Mouse (Mus musculus) CH12.LX (cell line): ENCODE data around the gene Coq8a. TPM values are rescaled to one million over a fixed set of nuclear protein-coding genes. Genes with fewer than 3 reads are reported as not detected.

Experiments
- DNase-seq: peaks from one replicate; pipeline ENCODE4 v3.0.0-alpha.2; 2013; ENCODE audit errors: extremely low read depth
- H3K27ac ChIP-seq: 2 replicates; pipeline ENCODE4 v1.5.1; 2012; ENCODE audit warnings: low read depth, mild to moderate bottlenecking, control low read depth, moderate library complexity; ENCODE audit not compliant: insufficient read depth
- H3K27me3 ChIP-seq: replicated peaks from 2 replicates; pipeline ENCODE3; 2012; ENCODE audit warnings: inconsistent platforms
- H3K36me3 ChIP-seq, 2 experiments: replicated peaks in 1 of 2; 2 replicates each; pipeline versions ENCODE3 to v1.6.1; 2012; ENCODE audit warnings: inconsistent platforms in 1 of 2, low read length in 1 of 2, mild to moderate bottlenecking in 1 of 2, mixed read lengths in 1 of 2, moderate library complexity in 1 of 2; ENCODE audit not compliant: control insufficient read depth in 1 of 2, insufficient read depth in 1 of 2
- H3K4me1 ChIP-seq, 2 experiments: 2 replicates each; pipeline ENCODE4 v1.6.1; 2012; ENCODE audit warnings: inconsistent platforms in 1 of 2, moderate library complexity in 1 of 2; ENCODE audit not compliant: insufficient read depth in 2 of 2, control insufficient read depth in 1 of 2
- H3K4me2 ChIP-seq: 2 replicates; pipeline ENCODE4 v1.6.1; 2012; ENCODE audit warnings: low read depth, mild to moderate bottlenecking, control low read depth; ENCODE audit not compliant: poor library complexity, insufficient read depth, severe bottlenecking
- H3K4me3 ChIP-seq, 3 experiments: fragments of 150-350 bp in 1 of 3; sonication (generic) in 1 of 3; replicated peaks in 1 of 3; 2 replicates each; pipeline versions ENCODE3 to v1.5.1; 2011 to 2012; ENCODE audit warnings: low read depth in 2 of 3, low read length in 2 of 3, mild to moderate bottlenecking in 2 of 3, moderate library complexity in 2 of 3, control low read depth in 1 of 3, improper control_type of control experiment in 1 of 3, inconsistent platforms in 1 of 3, mixed read lengths in 1 of 3; ENCODE audit not compliant: poor library complexity in 1 of 3
- H3K79me2 ChIP-seq: replicated peaks from 2 replicates; pipeline ENCODE4 v1.6.1; 2012; ENCODE audit warnings: mild to moderate bottlenecking, moderate library complexity; ENCODE audit not compliant: control insufficient read depth, poor library complexity, insufficient read depth, severe bottlenecking; ENCODE audit errors: extremely low read depth
- H3K9ac ChIP-seq: 2 replicates; pipeline ENCODE4 v1.6.1; 2012; ENCODE audit warnings: low read depth, mild to moderate bottlenecking, control low read depth, moderate library complexity; ENCODE audit not compliant: insufficient read depth
- H3K9me3 ChIP-seq: replicated peaks from 2 replicates; pipeline ENCODE3; 2012; ENCODE audit warnings: low read length, inconsistent platforms, mixed read lengths
- BHLHE40 ChIP-seq: IDR thresholded peaks from 2 replicates; pipeline ENCODE4 v1.6.1; 2011; ENCODE audit warnings: mild to moderate bottlenecking, low read depth, low read length, improper control_type of control experiment
- CHD1 ChIP-seq: IDR thresholded peaks from 2 replicates; pipeline ENCODE4 v1.6.1; 2012; ENCODE audit warnings: low read depth, low read length, improper control_type of control experiment, inconsistent platforms
- CHD2 ChIP-seq: IDR thresholded peaks from 2 replicates; pipeline ENCODE4 v1.6.1; 2011; ENCODE audit warnings: low read length, improper control_type of control experiment
- ELF1 ChIP-seq: IDR thresholded peaks from 2 replicates; pipeline ENCODE4 v1.6.1; 2014; ENCODE audit warnings: low read depth, mild to moderate bottlenecking, inconsistent platforms, low read length, improper control_type of control experiment
- ETS1 ChIP-seq: conservative IDR thresholded peaks from 2 replicates; pipeline ENCODE4 v1.6.1; 2012; ENCODE audit warnings: low read depth, mild to moderate bottlenecking, inconsistent platforms, low read length, improper control_type of control experiment, moderate library complexity
- GABPA ChIP-seq: IDR thresholded peaks from 2 replicates; pipeline ENCODE4 v1.6.1; 2012; ENCODE audit warnings: low read depth, low read length, improper control_type of control experiment, inconsistent platforms; ENCODE audit not compliant: insufficient replicate concordance
- JUND ChIP-seq: conservative IDR thresholded peaks from 2 replicates; pipeline ENCODE4 v1.6.1; 2011; ENCODE audit warnings: low read depth, low read length, improper control_type of control experiment
- MAFK ChIP-seq: IDR thresholded peaks from 2 replicates; pipeline ENCODE4 v1.6.1; 2011; ENCODE audit warnings: low read length, improper control_type of control experiment; ENCODE audit not compliant: insufficient replicate concordance
- MEF2A ChIP-seq: IDR thresholded peaks from 2 replicates; pipeline ENCODE4 v1.6.1; 2014; ENCODE audit warnings: low read depth, mild to moderate bottlenecking, inconsistent platforms, low read length, improper control_type of control experiment, borderline replicate concordance
- MXI1 ChIP-seq: IDR thresholded peaks from 2 replicates; pipeline ENCODE4 v1.6.1; 2011; ENCODE audit warnings: mild to moderate bottlenecking, low read depth, low read length, improper control_type of control experiment
- MYC ChIP-seq: IDR thresholded peaks from 2 replicates; pipeline ENCODE4 v1.6.1; 2011; ENCODE audit warnings: low read depth, mild to moderate bottlenecking, improper control_type of control experiment, low read length
- NELFE ChIP-seq: IDR thresholded peaks from 2 replicates; pipeline ENCODE4 v1.6.1; 2011; ENCODE audit warnings: low read depth, low read length, improper control_type of control experiment
- NRF1 ChIP-seq: IDR thresholded peaks from 2 replicates; pipeline ENCODE4 v1.6.1; 2014; ENCODE audit warnings: low read depth, mild to moderate bottlenecking, inconsistent platforms, low read length, improper control_type of control experiment, moderate library complexity
- RAD21 ChIP-seq: IDR thresholded peaks from 2 replicates; pipeline ENCODE4 v1.6.1; 2011; ENCODE audit warnings: low read depth, mild to moderate bottlenecking, low read length, improper control_type of control experiment, moderate library complexity
- SMC3 ChIP-seq: IDR thresholded peaks from 2 replicates; pipeline ENCODE4 v1.6.1; 2011; ENCODE audit warnings: low read depth, low read length, improper control_type of control experiment
- TBP ChIP-seq: conservative IDR thresholded peaks from 2 replicates; pipeline ENCODE4 v1.6.1; 2011; ENCODE audit warnings: low read depth, low read length, improper control_type of control experiment
- UBTF ChIP-seq: IDR thresholded peaks from 2 replicates; pipeline ENCODE4 v1.6.1; 2012; ENCODE audit warnings: low read depth, mild to moderate bottlenecking, inconsistent platforms, low read length, improper control_type of control experiment, moderate library complexity
- USF2 ChIP-seq: conservative IDR thresholded peaks from 2 replicates; pipeline ENCODE4 v1.6.1; 2011; ENCODE audit warnings: low read depth, low read length, improper control_type of control experiment
- dilution Hi-C: fragments of 300-500 bp; cut with MboI; formaldehyde crosslinking; loops from 2 replicates; pipeline ENCODE4 v1.14.3; 2020; ENCODE audit warnings: low sequenced_read_pairs; ENCODE audit not compliant: extremely low pct_unique_long_range_greater_than_20kb, extremely low pct_ligation_motif_present
- in situ Hi-C: fragments of 300-500 bp; cut with MboI; formaldehyde crosslinking; loops from 3 replicates; pipeline ENCODE4 v1.14.3; 2019; ENCODE audit warnings: low sequenced_read_pairs, low pct_ligation_motif_present, low pct_unique_long_range_greater_than_20kb, mixed read lengths
- polyA plus RNA-seq: library from polyadenylated mRNA; unstranded; fragments of >175 nt; gene quantifications from 2 replicates; pipeline ENCODE4 v1.2.1, GENCODE M21; 2012; ENCODE audit warnings: low read depth; ENCODE audit not compliant: insufficient read length
- total RNA-seq, 2 experiments: library from RNA; depleted of rRNA; stranded (reverse); fragments of 300-350 nt in 1 of 2; fragments of >200 nt in 1 of 2; gene quantifications; 2 replicates each; pipeline ENCODE4 v1.2.3; 2012 to 2014

Gene Coq8a
- total and polyA plus RNA-seq, 3 experiments = 73.4 to 237 (median 88.1) TPM

DNA sequence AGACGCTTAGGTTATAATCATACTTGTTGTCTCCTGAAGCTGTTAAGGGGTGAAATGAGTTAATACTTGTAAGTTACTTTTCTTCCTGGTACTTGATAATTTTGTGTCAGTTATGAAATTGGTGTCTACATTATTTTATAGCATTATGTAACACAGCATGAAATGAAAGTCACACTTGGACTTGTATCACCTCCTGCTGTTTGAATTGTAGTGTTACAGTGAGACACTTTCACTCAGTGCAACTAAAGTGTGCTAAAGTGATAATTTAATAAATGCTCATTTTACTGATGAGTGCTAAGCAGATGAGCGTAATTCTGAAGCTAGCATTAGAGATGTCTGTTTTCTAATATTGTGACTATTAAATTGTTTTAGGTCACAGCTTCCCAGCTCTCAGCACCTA, 58.4 kb downstream of the Coq8a start:
- H3K27me3 ChIP-seq = no peaks in the 10 kb centered on the region
- peaks cover 16 to 56% of the 10 kb centered on the region in 2 experiments for H3K36me3 ChIP-seq
- peaks cover 0 to 3% of the 10 kb centered on the region in 2 experiments; a peak in 2 of 4 replicates for H3K4me1 ChIP-seq
- no peak overlapping the region for H3K9ac ChIP-seq
- no peaks in the 10 kb centered on the region for H3K9me3 ChIP-seq
- in situ Hi-C loops = no loop called here
- H3K4me2 ChIP-seq = no peak overlapping the region
- no peak overlapping the region for H3K4me3 ChIP-seq
- TF ChIP-seq MEF2A (no peak), JUND (no peak), NELFE (no peak), BHLHE40 (no peak), MYC (no peak), RAD21 (no peak), MAFK (no peak), ETS1 (no peak), USF2 (no peak), NRF1 (no peak), SMC3 (no peak), MXI1 (no peak), TBP (no peak)
- TF ChIP-seq, all 38 proteins: peak for 0
- dilution Hi-C loops = no loop called here
- Histone ChIP-seq H3K79me2 (no peaks in the 10 kb centered on the region), H3K27ac (no peak overlapping the region)
- DNase-seq = no peak

DNA sequence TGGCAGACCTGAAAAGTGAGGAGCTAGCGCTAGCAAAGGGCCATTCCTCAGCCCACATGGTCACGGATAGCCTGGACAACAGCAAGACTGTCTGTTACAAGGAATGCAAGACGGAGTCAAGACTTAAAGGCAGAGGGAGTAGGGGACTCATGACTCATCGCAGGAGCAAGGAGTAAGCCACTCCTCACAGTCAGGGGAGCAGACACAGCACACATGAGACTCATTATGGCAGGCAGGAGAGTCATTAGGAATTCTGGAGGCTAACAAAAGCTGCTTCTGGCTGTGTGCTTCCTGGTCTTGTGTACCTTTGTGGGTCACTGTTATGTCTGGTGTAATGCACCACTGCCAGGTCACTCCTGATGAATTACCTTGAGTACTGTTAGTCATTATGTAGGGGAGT, 60.2 kb downstream of the Coq8a start:
- Histone ChIP-seq H3K4me2 (no peak overlapping the region), H3K4me1 (no peaks in the 10 kb centered on the region), H3K36me3 (peaks cover 8 to 40% of the 10 kb centered on the region in 2 experiments), H3K79me2 (no peaks in the 10 kb centered on the region), H3K27ac (no peak overlapping the region), H3K9me3 (no peaks in the 10 kb centered on the region), H3K27me3 (no peaks in the 10 kb centered on the region), H3K9ac (no peak overlapping the region), H3K4me3 (no peak overlapping the region)
- in situ Hi-C loops = no loop called here
- dilution Hi-C loops = no loop called here
- TF ChIP-seq MEF2A (no peak), CHD1 (no peak), JUND (no peak), UBTF (no peak), GABPA (no peak), ELF1 (no peak), MXI1 (no peak), USF2 (no peak), CHD2 (no peak)
- no peak for DNase-seq
